Mouse (Mus musculus) G1E (cell line): ENCODE measurements around the gene Mamld1.

Source experiments
- CTCF ChIP-seq: IDR thresholded peaks from 2 replicates; pipeline ENCODE4 v1.5.1; 2012; ENCODE audit warnings: low read depth, low read length, inconsistent platforms, mixed read lengths
- POLR2AphosphoS5 ChIP-seq: IDR thresholded peaks from 2 replicates; pipeline ENCODE4 v1.6.1; 2012; ENCODE audit warnings: low read depth, low read length, inconsistent platforms; ENCODE audit not compliant: insufficient replicate concordance

DNA sequence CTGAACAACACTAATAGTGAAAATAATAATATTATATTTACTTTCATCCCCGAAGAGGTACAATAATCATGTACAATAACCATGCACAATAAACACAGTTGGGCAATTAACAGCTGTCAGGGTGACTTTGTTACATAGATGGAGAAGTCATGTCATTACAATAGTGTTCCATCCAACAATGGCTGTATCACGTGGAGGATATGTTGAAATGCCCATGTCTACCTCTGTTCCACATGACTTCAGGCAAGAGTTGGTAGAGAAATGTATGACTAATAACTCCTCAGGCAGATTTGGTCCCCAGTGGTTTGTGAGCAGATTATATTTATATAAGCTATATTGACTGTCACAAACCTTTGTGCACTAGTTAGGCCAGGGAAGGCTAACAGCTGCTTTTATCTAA, 154.7 kb downstream of the Mamld1 start:
- no peak for TF ChIP-seq CTCF
- TF ChIP-seq POLR2AphosphoS5: no peak
